Mouse (Mus musculus) mouse trophoblast stem cell (cell line): ENCODE measurements around the gene Psg16.

Experiments used
- in situ Hi-C, 2 experiments: fragments of 300-500 bp; cut with MseI, MboI; formaldehyde crosslinking; loops; 2 replicates in 1 of 2; 3 replicates in 1 of 2; pipeline ENCODE4 v1.15.1; 2025

Gene Psg16

DNA sequence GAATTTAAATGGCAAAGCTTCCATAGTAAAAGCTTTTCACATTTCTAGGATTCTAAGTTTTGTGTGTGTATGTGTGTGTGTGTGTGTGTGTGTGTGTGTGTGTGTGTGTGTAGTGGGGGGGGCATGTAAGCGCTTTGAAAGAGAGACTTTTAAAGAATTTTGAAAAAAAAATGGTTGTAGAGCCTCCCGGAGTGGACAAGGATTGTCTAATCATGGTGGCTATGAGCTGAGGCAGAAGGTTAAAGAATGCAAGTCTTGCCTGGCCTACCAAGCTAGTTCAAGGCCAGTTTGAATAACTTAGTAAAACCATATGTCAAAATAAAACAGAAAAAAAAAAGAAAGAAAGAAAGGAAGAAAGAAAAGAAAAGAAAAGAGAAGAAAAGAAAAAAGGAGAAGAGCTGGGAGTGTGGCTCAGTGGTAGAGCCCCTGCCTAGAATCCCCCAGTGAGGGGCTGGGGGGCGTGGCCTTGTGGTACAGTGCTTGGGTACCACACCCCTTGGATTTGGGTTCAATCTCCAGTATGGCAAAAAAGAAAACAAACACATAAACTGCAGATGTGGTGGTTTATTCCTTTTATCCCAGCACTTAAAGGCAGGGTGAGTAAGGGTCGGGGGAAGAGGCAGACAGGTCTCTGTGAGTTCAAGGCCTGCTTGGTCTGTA, 18.4 kb upstream of the Psg16 start:
- in situ Hi-C loops = loop anchor here in 1 of 2 experiments (25.0 kb wide), 1 partner anchor 1832 kb away; no protein-coding TSS in a partner anchor

DNA sequence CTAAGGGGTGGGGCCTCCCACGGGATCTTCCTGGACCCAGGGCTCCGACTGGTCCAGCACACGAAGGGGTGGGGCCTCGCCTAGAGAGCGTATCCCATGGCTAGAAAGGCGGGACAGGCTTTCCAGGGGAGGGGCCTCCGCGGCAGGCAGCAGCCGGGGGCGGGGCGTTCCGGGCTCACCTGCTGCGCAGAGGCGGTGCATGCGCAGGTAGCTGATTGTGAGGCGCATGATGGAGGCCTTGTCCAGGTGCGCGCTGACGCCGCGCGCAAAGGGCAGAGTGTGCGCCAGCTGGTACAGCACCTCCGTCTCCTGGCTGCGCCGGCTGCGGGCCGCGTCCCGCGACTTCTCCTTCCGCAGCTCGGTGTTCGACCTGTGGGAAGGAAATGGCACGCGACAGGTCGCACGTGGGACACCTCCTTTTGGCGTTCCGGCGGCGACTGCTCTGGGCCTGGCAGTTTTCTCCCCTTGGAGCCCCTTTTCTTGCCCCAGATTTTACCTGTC, 17.7 kb upstream of the Psg16 start:
- in situ Hi-C loops = loop anchor here in 1 of 2 experiments (25.0 kb wide), 1 partner anchor 1831 kb away; no protein-coding TSS in a partner anchor

DNA sequence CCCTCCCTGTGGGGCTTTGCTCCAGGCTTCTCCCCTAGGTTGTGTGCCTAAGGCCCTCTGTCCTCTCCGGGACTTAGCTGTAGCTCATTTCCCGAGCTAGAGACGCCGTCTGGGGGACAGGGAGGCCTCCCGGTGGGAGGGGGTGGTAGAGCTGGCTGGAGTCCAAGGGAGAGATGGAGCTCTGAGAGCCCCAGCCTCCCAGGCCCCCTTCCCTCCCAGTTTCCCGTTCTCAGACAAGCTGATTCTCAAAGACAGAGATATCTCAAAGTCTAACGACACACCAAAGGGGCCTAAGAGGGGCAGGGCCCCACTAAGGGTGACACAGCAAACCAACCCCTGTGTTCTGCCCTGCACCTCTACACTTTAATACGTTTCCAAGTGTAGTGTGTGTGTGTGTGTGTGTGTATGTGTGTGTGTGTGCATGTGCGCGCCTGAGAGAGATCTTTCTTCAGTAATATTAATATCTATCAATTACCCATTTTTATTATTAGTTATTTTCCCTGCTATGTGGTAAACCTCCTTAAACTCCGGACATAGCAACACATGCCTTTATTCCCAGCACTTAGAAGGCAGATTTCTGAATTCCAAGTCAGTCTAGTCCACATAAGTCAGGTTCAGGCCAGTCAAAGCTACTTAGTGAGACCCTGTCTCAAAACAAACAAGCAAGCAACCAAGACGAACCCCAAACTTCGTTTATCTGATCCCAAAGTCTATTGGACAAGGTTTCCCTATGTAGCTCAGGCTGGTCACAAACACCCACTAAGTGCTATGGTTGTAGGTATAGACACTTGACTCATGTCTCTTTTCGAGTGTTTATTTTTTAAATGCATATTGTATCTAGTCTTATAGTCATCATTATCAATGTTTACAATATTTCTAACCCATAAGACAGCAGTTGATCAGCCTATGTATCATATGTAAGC, 17.0 kb upstream of the Psg16 start:
- in situ Hi-C loops = loop anchor here in 1 of 2 experiments (25.0 kb wide), 1 partner anchor 1830 kb away; no protein-coding TSS in a partner anchor

DNA sequence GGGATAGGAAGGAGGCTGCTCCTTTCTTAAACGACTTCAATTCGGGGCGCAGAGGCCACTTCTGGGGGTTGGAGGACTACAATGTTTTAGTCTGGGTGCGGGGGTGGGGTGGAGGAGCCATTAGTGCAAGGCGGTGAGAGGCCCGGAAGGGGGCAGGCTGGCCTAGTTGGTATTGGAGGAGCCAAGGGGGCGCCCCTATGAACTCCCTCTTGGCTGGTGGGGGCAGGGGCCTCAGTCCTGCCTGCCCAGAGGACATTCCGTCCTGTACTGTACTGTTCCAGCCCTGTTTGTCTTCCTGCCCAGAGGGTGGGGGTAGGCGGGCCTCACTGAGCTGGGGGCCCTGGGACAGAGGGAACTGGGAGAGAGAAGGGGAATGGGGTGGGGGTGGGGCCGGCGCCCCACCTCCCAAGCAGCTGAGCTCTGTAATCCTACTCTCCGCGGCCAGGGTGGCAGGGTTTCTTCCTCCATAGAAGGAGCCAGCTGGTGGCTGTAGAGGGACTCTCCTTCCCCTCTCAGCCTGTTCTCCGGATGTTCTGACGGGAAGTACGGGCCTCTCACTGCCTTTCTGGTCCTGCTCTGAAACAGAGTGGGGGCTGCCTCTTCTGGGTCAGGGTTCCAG, 15.7 kb upstream of the Psg16 start:
- in situ Hi-C loops = loop anchor here in 1 of 2 experiments (25.0 kb wide), 1 partner anchor 1829 kb away; no protein-coding TSS in a partner anchor

DNA sequence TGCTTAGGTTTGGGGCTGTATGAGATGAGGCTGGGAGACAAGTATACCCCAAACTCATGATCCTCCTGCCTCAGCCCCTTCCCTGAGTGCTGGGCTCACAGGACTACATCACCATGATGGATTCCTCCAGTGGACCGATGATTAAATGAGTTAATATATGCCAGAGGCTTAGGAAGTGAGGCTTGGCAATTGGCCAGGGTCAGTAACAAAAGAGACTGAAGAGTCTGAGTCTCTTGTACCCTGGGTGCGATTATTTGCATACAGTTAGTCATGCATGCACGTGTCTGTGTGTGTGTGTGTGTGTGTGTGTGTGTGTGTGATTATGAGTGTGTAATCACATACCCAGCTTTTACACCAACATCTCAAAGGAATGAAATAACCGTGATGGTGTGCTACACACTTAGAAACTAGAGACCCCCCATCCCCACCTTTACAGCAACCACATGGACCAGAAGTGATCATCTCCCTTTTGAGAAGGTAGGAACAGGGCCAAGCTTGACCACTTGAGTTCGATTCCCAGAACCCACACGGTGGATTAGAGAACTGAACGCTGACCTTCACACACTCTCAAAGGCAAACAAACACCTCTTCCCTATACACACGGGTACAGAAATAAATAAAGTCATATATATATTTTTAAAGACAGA, 14.9 kb upstream of the Psg16 start:
- in situ Hi-C loops = loop anchor here in 1 of 2 experiments (25.0 kb wide), 1 partner anchor 1828 kb away; no protein-coding TSS in a partner anchor

DNA sequence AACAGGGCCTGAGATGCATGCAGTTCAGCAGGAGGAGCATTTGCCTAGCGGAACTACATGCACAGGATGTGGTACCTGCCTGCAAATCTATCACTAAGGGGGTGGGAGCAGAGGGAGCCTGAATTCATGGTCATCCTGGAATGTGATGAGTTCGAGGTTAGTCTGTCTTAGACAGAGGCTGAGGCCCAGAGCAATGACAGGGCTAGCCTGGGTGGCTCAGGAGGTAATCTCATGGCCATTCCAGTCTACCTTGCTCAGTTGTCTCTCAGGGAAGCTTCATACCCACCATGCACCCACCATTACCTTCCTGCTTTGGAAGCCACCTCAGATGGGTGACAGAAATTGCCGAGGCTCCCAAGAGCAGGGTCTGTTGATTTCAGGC, 14.4 kb upstream of the Psg16 start:
- in situ Hi-C loops = loop anchor here in 1 of 2 experiments (25.0 kb wide), 1 partner anchor 1828 kb away; no protein-coding TSS in a partner anchor

DNA sequence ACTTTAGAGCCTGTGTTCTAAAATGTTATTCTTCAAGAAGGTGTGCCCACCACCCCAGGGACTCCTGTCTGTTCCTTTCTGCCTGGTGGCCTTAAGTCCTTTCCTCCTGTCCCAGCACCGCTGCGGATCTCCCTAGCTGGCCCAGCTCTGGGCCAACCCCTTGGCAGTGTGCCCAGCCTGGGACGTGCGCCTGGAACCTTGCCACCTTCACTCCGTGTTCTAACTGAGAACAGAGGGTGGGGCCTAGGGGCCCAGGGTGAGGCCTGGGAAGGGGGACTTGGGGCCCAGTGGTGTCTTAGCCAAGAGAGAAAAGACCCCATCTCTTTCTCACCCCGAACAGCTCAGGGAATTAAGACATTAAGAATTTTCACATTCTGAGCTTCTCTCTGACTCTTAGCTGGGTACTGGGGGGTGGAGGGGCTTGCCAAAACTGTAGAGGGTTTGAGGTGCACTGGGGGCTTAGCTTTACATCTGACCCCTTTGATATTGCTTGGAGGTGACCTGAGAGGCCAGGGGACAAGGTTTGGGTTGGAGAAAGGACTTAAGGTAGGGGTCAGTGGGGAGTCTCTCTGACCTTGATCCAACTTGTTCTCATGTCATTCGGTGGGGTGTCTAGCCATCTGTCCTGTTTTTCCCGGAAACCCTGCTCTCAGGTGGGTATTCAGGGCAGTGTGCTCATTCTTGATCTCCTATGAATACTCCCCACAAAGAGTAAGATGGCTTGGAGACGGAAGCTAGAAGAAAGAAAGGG, 13.6 kb upstream of the Psg16 start:
- in situ Hi-C loops = loop anchor here (10.0 to 25.0 kb wide), 2 partner anchors 115 to 1827 kb away; partner anchors contain the start of gene Pnmal2 (in 1 of the 2)

DNA sequence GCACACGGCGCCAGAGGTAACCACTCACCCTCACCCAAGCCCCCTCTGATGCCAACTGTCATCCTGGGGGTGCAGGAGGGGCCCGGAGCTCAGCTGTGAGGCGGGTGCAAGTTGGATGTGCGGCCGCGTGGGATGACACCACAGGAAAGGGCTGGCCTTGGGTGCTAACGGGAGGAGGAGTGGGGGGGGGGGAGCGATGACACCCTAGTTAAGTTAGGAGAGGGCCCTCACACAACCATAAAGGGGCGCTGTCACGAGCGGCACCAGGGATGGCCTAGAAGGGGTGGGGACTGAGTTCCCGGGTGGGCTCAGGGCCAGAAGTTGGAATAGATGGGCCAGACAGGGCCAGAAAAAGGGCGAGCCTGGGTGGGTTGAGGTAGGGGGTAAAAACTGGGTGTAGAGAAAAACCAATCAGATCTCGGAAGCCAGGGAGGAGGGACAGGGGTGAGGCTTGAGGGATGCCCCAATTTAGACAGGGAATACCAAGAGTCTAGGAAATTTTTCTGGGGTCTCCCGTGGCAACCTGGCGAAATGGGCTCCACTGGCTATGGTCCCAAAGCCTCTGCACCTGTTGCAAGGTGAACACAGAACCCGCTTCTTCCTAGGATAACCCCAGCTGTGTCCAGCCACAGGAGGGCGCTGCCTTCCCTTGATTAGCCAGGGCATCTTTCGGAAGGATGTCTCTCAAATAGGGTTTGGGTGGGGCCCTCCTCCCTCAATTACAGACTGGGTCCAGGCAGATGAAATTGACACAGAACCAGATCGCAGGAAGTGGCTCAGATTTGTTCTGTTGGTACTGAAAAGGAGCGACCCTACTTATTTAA, 12.8 kb upstream of the Psg16 start:
- in situ Hi-C loops = loop anchor here (10.0 to 25.0 kb wide), 2 partner anchors 116 to 1826 kb away; partner anchors contain the start of gene Pnmal2 (in 1 of the 2)

DNA sequence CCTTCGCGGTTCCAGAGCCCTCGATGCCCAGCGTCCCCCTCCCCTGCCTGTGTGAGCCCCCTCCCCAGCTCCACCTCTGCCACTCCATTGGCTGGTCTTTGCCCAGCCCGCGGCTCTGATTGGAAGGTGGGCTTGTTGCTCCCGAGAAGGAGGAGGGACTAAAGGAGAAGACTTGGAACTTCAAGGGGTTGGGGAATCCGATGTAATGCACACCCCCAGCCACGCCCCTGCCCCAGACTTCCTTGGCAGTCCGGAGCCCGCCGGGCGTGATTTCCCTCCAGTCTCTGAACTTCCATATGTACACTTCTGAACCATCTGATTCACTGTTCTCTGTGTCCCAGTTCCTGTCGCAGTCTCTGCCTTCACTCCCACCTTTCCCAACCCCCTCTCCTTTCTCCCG, 11.5 kb upstream of the Psg16 start, which contains the start of gene Hif3a:
Gene Hif3a (minus strand): TSS at position 39 of the 400 bp plus-strand sequence.
- in situ Hi-C loops = loop anchor here (10.0 to 25.0 kb wide), 2 partner anchors 118 to 1825 kb away; partner anchors contain the start of gene Pnmal2 (in 1 of the 2)

DNA sequence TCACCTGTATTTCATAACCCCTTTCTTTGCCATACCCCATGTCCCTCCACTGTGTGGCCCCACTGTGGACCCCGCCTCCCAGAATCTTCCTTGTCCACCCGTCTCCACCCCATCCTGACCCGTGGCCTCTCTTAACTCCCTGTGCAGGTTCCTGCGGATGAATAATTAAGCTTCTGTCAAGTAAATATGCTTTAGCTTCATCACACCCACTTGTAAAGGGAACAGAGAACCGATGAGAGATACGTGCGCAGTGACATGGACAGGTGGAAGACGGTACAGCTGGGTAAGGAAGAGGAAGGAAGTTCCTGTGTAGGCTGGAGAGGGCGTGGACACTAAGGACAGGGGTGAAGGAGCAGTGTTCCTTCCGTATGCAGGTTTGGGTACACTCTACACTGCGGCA, 11.0 kb upstream of the Psg16 start:
- in situ Hi-C loops = loop anchor here (10.0 to 25.0 kb wide), 2 partner anchors 118 to 1824 kb away; partner anchors contain the start of gene Pnmal2 (in 1 of the 2)

DNA sequence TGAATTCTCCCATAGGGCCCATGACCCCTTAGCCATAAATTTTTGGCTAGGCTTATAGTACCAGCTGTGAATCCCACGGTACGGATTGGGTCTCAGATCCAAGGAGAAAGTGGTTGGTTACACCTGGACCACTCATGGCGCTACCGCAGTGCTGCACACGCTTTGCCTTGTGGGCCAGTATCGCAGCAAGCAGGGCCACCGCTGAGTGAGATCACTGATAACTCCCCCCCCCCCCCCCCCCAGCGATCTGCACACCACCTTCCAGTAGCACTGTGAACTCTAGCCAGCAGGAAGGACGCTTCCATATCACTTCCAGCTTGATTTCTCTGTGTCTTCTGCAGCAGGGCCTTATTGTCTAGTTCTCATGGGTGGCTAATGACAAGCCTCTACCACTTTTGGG, 8.2 kb upstream of the Psg16 start:
- in situ Hi-C loops = loop anchor here (5.0 to 25.0 kb wide), 3 partner anchors 113 to 1822 kb away; partner anchors contain the start of gene Pnmal2 (in 1 of the 2)

DNA sequence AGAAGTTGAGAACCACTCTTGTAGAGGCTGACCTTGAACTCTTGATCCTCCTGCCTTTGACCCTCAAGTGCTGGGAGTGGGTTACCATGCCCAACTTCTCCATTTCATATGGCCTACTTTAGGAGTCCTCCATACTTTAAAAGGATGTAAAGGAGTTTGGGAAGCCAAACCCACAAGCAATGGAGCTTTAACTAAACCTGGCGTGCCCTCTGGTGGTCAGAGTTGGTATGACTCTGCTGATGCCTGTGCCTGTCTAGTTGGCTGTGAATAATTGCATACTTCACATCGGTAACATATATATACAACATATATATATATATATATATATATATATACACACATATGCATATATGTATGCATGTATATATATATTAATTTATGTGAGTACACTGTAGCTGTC, 7.4 kb upstream of the Psg16 start:
- in situ Hi-C loops = loop anchor here (5.0 to 25.0 kb wide), 3 partner anchors 114 to 1821 kb away; partner anchors contain the start of gene Pnmal2 (in 1 of the 2)

DNA sequence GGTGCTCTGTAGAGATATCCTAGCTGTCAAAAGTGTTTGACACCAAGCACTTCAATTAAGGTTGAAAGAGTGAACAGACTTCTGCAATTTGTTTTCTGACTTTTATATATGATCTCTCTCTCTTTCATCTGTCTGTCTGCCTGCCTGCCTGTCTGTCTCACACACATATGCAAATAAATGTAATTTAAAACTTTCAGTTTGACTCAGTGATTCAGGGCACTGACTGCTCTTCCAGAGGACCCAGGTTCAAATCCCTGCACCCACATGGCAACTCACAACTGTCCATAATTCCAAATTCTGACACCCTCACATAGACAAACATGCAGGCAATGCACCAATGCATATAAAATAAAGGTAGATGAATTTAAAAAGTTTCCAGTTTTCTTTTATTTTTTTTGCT, 6.8 kb upstream of the Psg16 start:
- in situ Hi-C loops = loop anchor here (5.0 to 25.0 kb wide), 3 partner anchors 115 to 1820 kb away; partner anchors contain the start of gene Pnmal2 (in 1 of the 2)

DNA sequence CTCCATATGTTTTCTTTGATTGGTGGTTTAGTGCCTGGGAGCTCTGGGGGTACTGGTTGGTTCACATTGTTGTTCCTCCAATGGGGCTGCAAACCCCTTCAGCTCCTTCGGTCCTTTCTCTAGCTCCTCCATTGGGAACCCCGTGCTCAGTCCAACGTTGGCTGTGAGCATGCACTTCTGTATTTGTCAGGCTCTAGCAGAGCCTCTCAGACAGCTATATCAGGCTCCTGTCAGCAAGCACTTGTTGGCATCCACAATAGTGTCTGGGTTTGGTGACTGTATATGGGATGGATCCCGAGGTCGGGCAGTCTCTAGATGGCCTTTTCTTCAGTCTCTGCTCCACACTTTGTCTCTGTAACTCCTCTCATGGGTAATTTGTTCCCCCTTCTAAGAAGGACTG, 6.2 kb upstream of the Psg16 start:
- in situ Hi-C loops = loop anchor here (5.0 to 25.0 kb wide), 3 partner anchors 115 to 1820 kb away; partner anchors contain the start of gene Pnmal2 (in 1 of the 2)

DNA sequence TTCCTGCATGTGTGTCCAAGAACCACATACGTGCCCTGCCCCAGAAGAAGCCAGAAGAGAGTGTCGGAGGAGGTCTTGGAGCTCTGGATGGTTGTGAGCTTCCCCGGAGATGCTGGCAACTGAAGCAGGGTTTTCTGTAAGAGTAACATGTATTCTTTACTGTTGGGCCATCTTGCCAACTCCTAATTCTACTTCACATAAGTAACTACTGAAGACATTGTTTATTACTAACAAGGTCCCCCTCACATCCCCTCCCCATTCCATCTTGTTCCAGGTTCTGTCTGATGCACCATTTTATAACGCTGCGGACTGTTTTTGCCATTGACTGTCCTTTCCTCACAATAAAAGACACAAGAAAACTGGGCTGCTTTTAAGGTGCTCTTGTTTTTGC, 332 bp upstream of the Psg16 start:
- in situ Hi-C loops = loop anchor here in 1 of 2 experiments (25.0 kb wide), 1 partner anchor 1814 kb away; no protein-coding TSS in a partner anchor

DNA sequence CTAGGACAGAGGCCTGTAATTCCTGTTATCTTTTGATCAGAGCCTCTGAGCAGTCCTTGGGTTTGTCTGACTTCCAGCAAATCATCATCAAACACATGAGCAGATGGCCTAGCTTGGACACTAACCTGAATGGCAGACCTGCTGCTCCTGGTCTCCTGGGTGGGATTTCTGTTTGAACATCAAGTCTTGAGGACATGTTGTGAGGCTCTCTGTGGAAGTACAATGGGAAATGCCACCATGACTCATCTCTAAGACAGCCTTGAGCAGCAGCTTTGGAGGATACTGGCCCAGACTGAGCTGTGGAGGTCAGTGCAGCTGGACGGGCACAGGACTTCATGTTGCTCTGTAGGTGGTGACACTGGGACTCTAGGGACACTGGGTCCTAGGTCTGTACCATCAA, 2.7 kb downstream of the Psg16 start:
- in situ Hi-C loops = loop anchor here in 1 of 2 experiments (25.0 kb wide), 1 partner anchor 536 kb away; no protein-coding TSS in a partner anchor

DNA sequence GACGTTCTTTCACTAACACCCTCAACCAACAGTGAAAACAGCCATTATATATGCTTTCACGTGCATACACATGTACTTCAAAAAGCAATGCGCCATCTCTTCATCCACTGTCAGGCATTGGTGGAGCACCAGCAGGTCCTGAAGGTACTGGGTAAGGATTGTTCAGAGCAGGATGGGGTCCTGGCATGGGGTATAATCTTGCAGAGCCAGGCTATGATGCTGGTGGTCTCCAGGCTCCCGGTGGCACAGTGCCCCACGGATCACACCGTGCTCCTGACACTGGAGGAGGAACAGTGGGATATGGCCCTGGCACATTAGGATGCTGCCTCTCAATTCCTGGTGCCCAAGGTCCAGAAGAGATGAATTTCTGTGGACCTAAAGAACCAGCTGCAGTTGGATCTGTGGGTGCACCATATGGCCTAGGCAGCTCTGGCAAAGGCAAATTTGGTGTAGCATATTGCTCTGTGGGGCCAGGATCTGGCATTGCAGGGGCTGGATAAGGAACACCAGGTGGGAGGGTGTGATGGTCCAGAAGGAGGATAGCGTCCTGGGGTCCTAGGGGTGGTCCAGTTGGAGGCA, 4.3 kb downstream of the Psg16 start:
- in situ Hi-C loops = loop anchor here in 1 of 2 experiments (25.0 kb wide), 1 partner anchor 534 kb away; no protein-coding TSS in a partner anchor

DNA sequence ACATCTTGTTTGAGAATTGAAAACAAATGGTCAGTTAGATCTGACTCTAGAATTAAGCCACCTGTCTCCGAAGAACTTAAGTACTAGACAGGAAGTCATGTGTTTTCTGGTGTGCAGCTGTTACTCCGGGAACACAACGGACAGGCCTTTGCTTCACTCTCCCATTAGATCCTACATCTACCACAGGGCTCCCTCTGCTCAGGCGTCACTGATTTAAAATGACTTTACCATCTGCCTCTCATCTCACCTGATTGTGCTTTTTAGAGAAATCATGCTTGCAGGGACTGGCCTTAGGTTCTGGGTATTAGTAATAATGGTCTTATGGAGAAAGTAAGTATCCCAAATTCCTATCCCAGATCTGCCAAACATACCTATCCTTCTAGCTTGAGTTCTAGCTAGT, 8.9 kb downstream of the Psg16 start:
- in situ Hi-C loops = loop anchor here in 1 of 2 experiments (25.0 kb wide), 1 partner anchor 530 kb away; no protein-coding TSS in a partner anchor
